Mouse (Mus musculus) Patski (cell line): ENCODE data around the gene Cux1. TPM values are rescaled to one million over a fixed set of nuclear protein-coding genes. Genes with fewer than 3 reads are reported as not detected.

Experiments
- ATAC-seq: fragments of 100-300 bp; one replicate; pipeline ENCODE4 v1.8.0; 2021
- CTCF ChIA-PET: fragments of 350-600 bp; sonication (Branson Sonifier 250); formaldehyde crosslinking; loops from one replicate; lab custom pipeline; 2022; ENCODE audit warnings: inconsistent platforms; lab: Charles Lee
- POLR2A ChIA-PET: fragments of 350-600 bp; sonication (Branson Sonifier 250); formaldehyde crosslinking; loops from one replicate; lab custom pipeline; 2022; ENCODE audit warnings: antibody characterized with exemption, inconsistent platforms; lab: Charles Lee
- DNase-seq: peaks from one replicate; pipeline ENCODE4 v3.0.0-alpha.2; 2011; ENCODE audit warnings: low read depth, low spot score
- H3K27me3 ChIP-seq: fragments of 371-371 bp; one replicate; pipeline ENCODE4 v1.5.1; 2021
- CTCF ChIP-seq: fragments of 100-300 bp; IDR thresholded peaks from one replicate; pipeline ENCODE4 v1.5.1; 2021
- in situ Hi-C: fragments of 300-500 bp; cut with MboI; formaldehyde crosslinking; loops from 3 replicates; pipeline ENCODE4 v1.11.1; 2018; ENCODE audit warnings: low pct_unique_long_range_greater_than_20kb, mixed read lengths
- polyA plus RNA-seq: library from polyadenylated mRNA; unstranded; gene quantifications from one replicate; pipeline ENCODE4 v1.2.3, GENCODE M21; 2021

Cux1 gene
- polyA plus RNA-seq, 1 experiment from 2014 or later, result 166 TPM

GRCm38 (mm10) chr5:136243851-136244761 lies 323.2 kb downstream of the Cux1 start:
- ChIA-PET POLR2A (interaction anchor here (0.6 to 1.3 kb wide), 5 partner anchors 10 to 840 kb away, joined by 3 to 5 read pairs (median 3); partner anchors contain the start of gene Orai2), CTCF (interaction anchor here (1.3 to 2.6 kb wide), 3 partner anchors 11 to 42 kb away, joined by 4 to 11 read pairs (median 5); no protein-coding TSS in a partner anchor)
- in situ Hi-C loops, result no loop called here
- DNase-seq (no peak), ATAC-seq (peak; percentile 44)
- no peaks in the 10 kb centered on the region for H3K27me3 ChIP-seq
- no peak for TF ChIP-seq CTCF

DNA sequence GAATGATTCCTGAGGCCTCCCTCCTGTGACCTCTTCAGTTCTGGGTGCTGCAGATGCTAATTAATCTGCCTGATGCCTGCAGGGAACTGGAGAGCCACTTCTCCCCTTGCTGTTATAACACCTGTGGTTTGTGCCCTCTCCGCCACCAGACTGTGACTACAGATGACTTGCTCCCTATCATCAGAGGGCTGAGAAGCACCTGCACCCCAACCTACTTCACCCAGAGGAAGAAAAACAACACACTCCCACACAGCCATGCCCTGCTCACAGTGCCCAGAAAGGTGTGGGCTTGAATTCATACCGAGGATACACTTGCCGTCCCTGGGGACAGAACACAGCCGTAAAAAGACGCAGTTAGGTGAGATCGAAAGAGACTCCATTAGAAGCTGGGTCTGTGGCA lies 326.1 kb downstream of the Cux1 start:
- ChIA-PET CTCF (no interaction called here), POLR2A (no interaction called here)
- no peaks in the 10 kb centered on the region for H3K27me3 ChIP-seq
- DNase-seq, result no peak
- no peak for ATAC-seq
- TF ChIP-seq CTCF, result no peak
- in situ Hi-C loops, result no loop called here

- H3K27me3 ChIP-seq, result no peaks in the 10 kb centered on the region
- ChIA-PET POLR2A (no interaction called here), CTCF (no interaction called here)
- ATAC-seq, result no peak
- DNase-seq, result no peak
- TF ChIP-seq CTCF, result no peak
- in situ Hi-C loops, result no loop called here
Observed at GRCm38 (mm10) chr5:136240381-136240780, 326.9 kb downstream of the Cux1 start.

DNA sequence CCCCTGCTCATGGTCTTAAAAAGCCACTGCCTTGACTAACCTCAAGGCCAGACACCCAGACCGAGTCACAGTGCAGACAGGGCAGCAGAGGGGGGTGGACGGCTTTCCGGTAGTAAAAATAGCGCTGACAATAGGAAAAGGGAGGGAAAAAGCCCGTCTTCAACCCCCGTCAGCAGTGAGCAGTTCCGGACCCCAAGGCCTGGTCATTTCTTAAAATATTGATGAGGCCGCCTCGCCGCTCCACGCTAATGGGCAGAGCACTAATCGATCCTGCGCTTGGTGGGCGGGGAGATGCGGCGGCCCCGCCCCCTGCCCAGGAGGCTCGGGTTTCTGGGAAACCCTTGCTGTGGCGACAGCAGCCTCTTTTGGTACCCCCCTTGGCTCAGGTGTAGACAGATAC lies 329.7 kb downstream of the Cux1 start:
- in situ Hi-C loops, result no loop called here
- no peaks in the 10 kb centered on the region for H3K27me3 ChIP-seq
- no peak for TF ChIP-seq CTCF
- ATAC-seq (no peak), DNase-seq (no peak)
- ChIA-PET POLR2A (interaction anchor here (0.7 kb wide), 1 partner anchor 660 kb away, joined by 3 read pairs; no protein-coding TSS in a partner anchor), CTCF (interaction anchor here (0.7 kb wide), 1 partner anchor 15 kb away, joined by 3 read pairs; no protein-coding TSS in a partner anchor)

- TF ChIP-seq CTCF, result no peak
- ChIA-PET POLR2A (no interaction called here), CTCF (interaction anchor here (0.7 kb wide), 1 partner anchor 16 kb away, joined by 3 read pairs; no protein-coding TSS in a partner anchor)
- in situ Hi-C loops, result no loop called here
- DNase-seq, result no peak
- no peaks in the 10 kb centered on the region for H3K27me3 ChIP-seq
- peak; percentile 8 for ATAC-seq
Observed at GRCm38 (mm10) chr5:136236611-136237010, 330.7 kb downstream of the Cux1 start.

- POLR2A ChIA-PET, result no interaction called here
- no peaks in the 10 kb centered on the region for H3K27me3 ChIP-seq
- in situ Hi-C loops, result no loop called here
- CTCF ChIA-PET, result interaction anchor here (1.4 kb wide), 1 partner anchor 21 kb away, joined by 3 read pairs; no protein-coding TSS in a partner anchor
- DNase-seq, result no peak
- TF ChIP-seq CTCF, result no peak
- ATAC-seq, result no peak
Observed at GRCm38 (mm10) chr5:136230348-136231035, 336.8 kb downstream of the Cux1 start.

DNA sequence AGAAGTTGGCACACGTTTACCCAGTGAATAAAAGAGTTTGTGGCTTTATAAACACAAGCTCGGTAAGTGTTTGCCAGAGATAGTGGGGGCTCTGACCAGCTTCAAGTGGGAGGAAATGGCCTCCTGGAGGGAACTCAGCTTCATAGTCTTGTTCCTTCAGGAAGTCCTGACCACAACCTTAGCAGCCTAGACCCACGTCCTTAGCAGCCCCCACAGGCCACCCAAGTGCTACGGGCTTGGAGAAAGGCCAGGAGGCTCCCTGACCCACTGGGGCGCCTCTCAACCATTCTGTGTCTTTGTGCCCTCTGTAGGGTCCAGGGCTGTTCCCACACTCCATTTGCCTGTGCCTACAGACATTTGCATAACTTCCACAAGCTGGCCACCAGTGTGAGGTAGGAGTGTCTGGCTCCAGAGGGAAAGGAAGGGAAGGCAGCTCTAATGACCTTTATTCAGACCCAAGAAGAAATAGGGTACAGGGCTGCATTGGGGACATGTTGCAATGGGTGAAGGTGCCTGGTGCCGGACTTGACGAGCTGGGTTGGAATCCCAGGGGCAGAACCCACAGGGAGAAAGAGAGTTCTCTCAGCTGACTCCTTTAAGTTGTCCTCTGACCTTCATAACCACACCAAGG lies 340.9 kb downstream of the Cux1 start:
- H3K27me3 ChIP-seq, result no peaks in the 10 kb centered on the region
- TF ChIP-seq CTCF, result no peak
- DNase-seq (no peak), ATAC-seq (no peak)
- POLR2A ChIA-PET, result no interaction called here
- in situ Hi-C loops, result no loop called here
- CTCF ChIA-PET, result interaction anchor here (1.3 to 1.4 kb wide), 2 partner anchors 18 to 24 kb away, joined by 5 to 7 read pairs; no protein-coding TSS in a partner anchor

DNA sequence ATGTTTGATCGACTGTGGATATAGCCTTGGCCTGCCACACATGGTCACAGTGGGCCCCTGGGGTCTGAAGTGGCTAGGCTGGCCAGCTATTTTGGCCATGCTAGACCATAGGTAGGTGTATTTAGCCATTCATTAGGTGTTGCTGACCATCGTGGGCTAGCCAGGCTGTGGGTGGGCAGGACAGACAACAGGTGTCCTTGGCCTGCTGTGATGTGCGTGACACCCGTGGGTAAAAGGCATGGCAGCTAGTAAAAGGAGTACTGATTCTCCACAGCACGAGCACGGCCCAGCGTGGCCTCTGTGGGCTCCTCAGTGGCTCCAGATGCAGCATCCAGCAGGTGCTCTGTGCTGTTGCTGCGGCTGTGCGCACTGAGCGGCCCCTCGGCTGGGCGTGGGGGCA lies 348.7 kb downstream of the Cux1 start:
- POLR2A ChIA-PET, result interaction anchor here (1.1 to 1.2 kb wide), 2 partner anchors 10 to 34 kb away, joined by 3 to 4 read pairs; no protein-coding TSS in a partner anchor
- CTCF ChIA-PET, result interaction anchor here (2.5 kb wide), 1 partner anchor 34 kb away, joined by 8 read pairs; no protein-coding TSS in a partner anchor
- TF ChIP-seq CTCF, result no peak
- in situ Hi-C loops, result no loop called here
- ATAC-seq (no peak), DNase-seq (no peak)
- H3K27me3 ChIP-seq, result no peaks in the 10 kb centered on the region

GRCm38 (mm10) chr5:136217932-136218381 lies 349.3 kb downstream of the Cux1 start:
- CTCF ChIA-PET, result interaction anchor here (2.5 to 2.9 kb wide), 2 partner anchors 16 to 35 kb away, joined by 8 to 9 read pairs; no protein-coding TSS in a partner anchor
- TF ChIP-seq CTCF, result no peak
- H3K27me3 ChIP-seq, result no peaks in the 10 kb centered on the region
- POLR2A ChIA-PET, result interaction anchor here (1.1 to 1.2 kb wide), 2 partner anchors 11 to 35 kb away, joined by 3 to 4 read pairs; no protein-coding TSS in a partner anchor
- DNase-seq (no peak), ATAC-seq (no peak)
- in situ Hi-C loops, result no loop called here
